Mouse (Mus musculus) stomach, embryonic 14.5 days (tissue): ENCODE measurements around the gene Prr36. TPM values are rescaled to one million over a fixed set of nuclear protein-coding genes. Genes with fewer than 3 reads are reported as not detected.

Source experiments
- ATAC-seq: fragments of 200-750 bp; cut with Nextera tagmentation; 2 replicates; pipeline ENCODE4 v1.8.0; 2017; ENCODE audit warnings: low read depth, moderate TSS enrichment; ENCODE audit not compliant: insufficient number of reproducible peaks, insufficient read depth, low FRiP score
- H3K27ac ChIP-seq: fragments of 300-500 bp; sonication (generic); 2 replicates; pipeline ENCODE4 v1.5.1; 2014; ENCODE audit warnings: mild to moderate bottlenecking, low read length, moderate library complexity, mixed read lengths
- H3K27me3 ChIP-seq: fragments of 300-500 bp; sonication (generic); 2 replicates; pipeline ENCODE4 v1.6.1; 2014; ENCODE audit warnings: low read length, control low read depth, mixed read lengths; ENCODE audit not compliant: control insufficient read depth, insufficient read depth
- H3K36me3 ChIP-seq: fragments of 300-500 bp; sonication (generic); 2 replicates; pipeline ENCODE4 v1.6.1; 2014; ENCODE audit warnings: mild to moderate bottlenecking, control low read depth, low read length, moderate library complexity, mixed read lengths; ENCODE audit not compliant: control insufficient read depth, insufficient read depth
- H3K4me1 ChIP-seq: fragments of 300-500 bp; sonication (generic); 2 replicates; pipeline ENCODE4 v1.6.1; 2014; ENCODE audit warnings: low read length, control low read depth, mixed read lengths; ENCODE audit not compliant: control insufficient read depth, insufficient read depth
- H3K4me2 ChIP-seq: fragments of 300-500 bp; sonication (generic); replicated peaks from 2 replicates; pipeline ENCODE4 v1.6.1; 2014; ENCODE audit warnings: low read depth, low read length, control low read depth
- H3K4me3 ChIP-seq: fragments of 300-500 bp; sonication (generic); 2 replicates; pipeline ENCODE4 v1.5.1; 2014; ENCODE audit warnings: low read depth, low read length, control low read depth
- H3K9ac ChIP-seq: fragments of 300-500 bp; sonication (generic); replicated peaks from 2 replicates; pipeline ENCODE4 v1.6.1; 2014; ENCODE audit warnings: low read depth, mild to moderate bottlenecking, control low read depth, low read length, moderate library complexity, mixed read lengths
- H3K9me3 ChIP-seq: fragments of 300-500 bp; sonication (generic); 2 replicates; pipeline ENCODE4 v1.6.1; 2016; ENCODE audit warnings: low read depth, low read length, control low read depth; ENCODE audit not compliant: control insufficient read depth
- WGBS: fragments of 180-500 bp; shearing (Covaris S2); extraction: QIAGEN DNeasy Blood & Tissue Kit; methylation state at CpG from one replicate; pipeline ENCODE4 v1.1.7; 2014; 5-methylcytosine and 5-hydroxymethylcytosine counted together
- polyA plus RNA-seq: library from polyadenylated mRNA; unstranded; fragments of >200 nt; fragmentation: Nextera tagmentation; extraction: Ambion mirVana; gene quantifications from 2 replicates; pipeline ENCODE4 v1.2.1, GENCODE M21; 2014

The Prr36 gene
- polyA plus RNA-seq, 1 experiment from 2014 or later = 8.9 TPM

- Histone ChIP-seq H3K4me2 (no peak overlapping the region), H3K27ac (no peak overlapping the region), H3K27me3 (no peaks in the 10 kb centered on the region), H3K4me3 (no peak overlapping the region), H3K9me3 (no peaks in the 10 kb centered on the region), H3K9ac (no peak overlapping the region), H3K36me3 (no peaks in the 10 kb centered on the region), H3K4me1 (no peaks in the 10 kb centered on the region)
- ATAC-seq = no peak
- 87% methylated on average over 2 of the region's 2 CpGs for WGBS
These were observed 43.2 kb downstream of the Prr36 start for GRCm38 (mm10) chr8:4174018-4174417.

DNA sequence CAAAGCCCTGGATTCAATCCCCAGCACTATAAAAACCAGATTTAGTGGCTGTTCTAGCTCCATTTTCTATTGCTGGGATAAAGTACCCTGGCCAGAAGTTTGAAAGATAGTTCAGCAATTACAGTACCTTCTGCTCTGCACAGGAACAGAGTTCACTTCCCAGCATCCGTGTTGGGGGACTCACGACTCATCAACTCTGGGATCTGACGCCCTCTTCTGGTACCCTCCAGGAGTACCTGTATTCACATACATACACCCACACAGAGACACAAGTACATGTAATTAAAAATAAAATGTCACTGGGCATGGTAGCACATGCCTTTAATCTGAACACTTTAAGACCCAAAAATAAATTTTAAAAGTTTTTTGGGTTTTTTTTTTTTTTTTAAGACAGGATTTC is 44.8 kb downstream of the Prr36 start:
- ATAC-seq = no peak
- H3K4me1 ChIP-seq = no peaks in the 10 kb centered on the region
- H3K9me3 ChIP-seq = no peaks in the 10 kb centered on the region
- 66% methylated on average over 3 of the region's 3 CpGs for WGBS
- H3K36me3 ChIP-seq = no peaks in the 10 kb centered on the region
- H3K4me2 ChIP-seq = no peak overlapping the region
- no peaks in the 10 kb centered on the region for H3K27me3 ChIP-seq
- no peak overlapping the region for H3K4me3 ChIP-seq
- H3K27ac ChIP-seq = no peak overlapping the region
- no peak overlapping the region for H3K9ac ChIP-seq

- 93% methylated on average over 1 of the region's 1 CpGs for WGBS
- no peak for ATAC-seq
These were observed 49.3 kb downstream of the Prr36 start for GRCm38 (mm10) chr8:4167918-4168317.

DNA sequence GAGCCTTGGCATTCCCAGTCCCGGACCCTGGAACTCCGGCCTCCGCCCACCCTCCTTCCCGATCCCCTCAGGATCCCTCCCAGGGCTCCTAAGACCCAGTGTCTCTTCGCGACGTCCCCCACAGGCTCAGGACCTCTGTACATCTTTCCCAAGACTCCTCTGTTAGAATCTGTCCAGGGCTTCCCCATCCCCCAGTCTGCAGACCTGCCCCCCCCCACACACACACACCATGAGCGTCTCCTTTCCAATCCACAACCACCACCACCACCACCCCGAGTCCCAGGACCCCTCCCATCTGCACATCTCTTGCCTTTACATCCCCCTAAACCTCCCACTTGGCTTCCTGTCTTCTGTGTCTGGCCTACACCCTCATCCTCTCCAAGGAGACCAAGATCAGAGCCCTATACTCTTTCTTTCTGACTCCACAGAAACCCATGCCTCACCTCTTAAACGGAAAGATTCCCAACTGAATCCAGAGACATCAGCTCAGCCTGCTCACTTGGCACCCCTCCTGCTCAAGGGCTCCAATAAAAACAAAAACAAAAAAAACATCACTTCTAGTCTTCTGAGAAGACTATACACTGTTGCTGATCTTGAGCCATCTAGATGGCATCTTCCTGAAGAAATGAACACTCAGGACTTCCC is 50.3 kb downstream of the Prr36 start:
- Histone ChIP-seq H3K4me2 (peak overlapping the region; percentile 62), H3K27ac (no peak overlapping the region), H3K36me3 (no peaks in the 10 kb centered on the region), H3K4me3 (peak overlapping the region; percentile 80), H3K9ac (peak overlapping the region; percentile 74), H3K4me1 (0 out of 2 replicates have a peak, but pooled peaks cover 4% of the 10 kb centered on the region), H3K27me3 (no peaks in the 10 kb centered on the region), H3K9me3 (no peaks in the 10 kb centered on the region)
- WGBS = 10% methylated on average over 10 of the region's 10 CpGs
- no peak for ATAC-seq

More at GRCm38 (mm10) chr8:4167918-4168317, 49.3 kb downstream of the Prr36 start:
- H3K9me3 ChIP-seq = no peaks in the 10 kb centered on the region
- no peak overlapping the region for H3K27ac ChIP-seq
- H3K4me3 ChIP-seq = no peak overlapping the region
- H3K4me2 ChIP-seq = no peak overlapping the region
- 0 out of 2 replicates have a peak, but pooled peaks cover 4% of the 10 kb centered on the region for H3K4me1 ChIP-seq
- H3K36me3 ChIP-seq = no peaks in the 10 kb centered on the region
- H3K9ac ChIP-seq = no peak overlapping the region
- no peaks in the 10 kb centered on the region for H3K27me3 ChIP-seq

DNA sequence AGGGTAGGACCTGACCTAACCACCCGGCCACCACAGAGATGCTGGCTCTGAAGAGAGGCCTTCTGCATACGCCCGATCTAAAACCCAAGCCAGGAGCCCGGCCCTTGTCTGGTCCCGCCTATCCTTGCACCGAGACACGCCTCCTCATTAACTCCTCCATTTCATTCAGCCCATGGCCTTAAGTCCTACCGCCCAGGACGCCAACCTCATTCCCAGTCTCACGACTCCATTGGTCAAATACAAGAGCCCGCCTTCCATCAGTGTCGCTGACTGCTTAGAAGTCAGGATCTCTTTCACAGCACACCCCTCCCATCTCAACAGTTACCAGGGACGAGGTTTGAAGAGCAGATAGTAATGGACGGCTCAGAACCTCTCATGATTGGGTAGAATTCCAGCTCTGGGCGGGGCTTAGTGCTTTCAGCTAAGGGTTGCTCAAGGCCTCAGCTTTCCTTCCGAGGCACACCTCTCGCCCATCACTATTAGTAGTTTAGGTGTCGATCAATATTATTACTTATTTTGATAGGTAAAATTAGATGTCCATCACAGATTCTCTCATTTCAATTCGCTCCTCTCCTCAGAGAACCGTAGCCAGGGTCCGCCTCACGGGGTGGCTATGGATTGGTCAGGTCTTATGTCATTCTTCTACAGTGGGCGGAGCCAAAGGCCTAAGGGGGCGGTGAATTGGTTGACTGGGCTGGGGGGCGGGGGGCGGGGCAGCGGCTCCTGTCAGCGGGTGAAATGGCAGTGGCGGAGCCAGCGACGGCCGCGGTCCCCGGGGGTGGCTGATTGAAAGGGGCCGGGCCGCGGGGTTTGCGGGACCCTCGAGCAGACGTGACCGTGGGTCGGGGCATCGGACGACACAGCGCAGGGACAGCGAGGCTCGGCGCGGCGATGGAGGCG is 51.2 kb downstream of the Prr36 start, which contains the start of gene Evi5l:
Gene Evi5l (plus strand): TSS at position 716 of the 900 bp plus-strand sequence.
- ATAC-seq = peak; percentile 98
- H3K36me3 ChIP-seq = no peaks in the 10 kb centered on the region
- WGBS = under 1% methylated on average over 51 of the region's 51 CpGs
- peak within 1 kb of the TSS; percentile 80 for H3K4me3 ChIP-seq
- H3K4me2 ChIP-seq = peak within 1 kb of the TSS; percentile 62
- no peaks in the 10 kb centered on the region for H3K9me3 ChIP-seq
- H3K27ac ChIP-seq = no peak within 1 kb of the TSS
- peak within 1 kb of the TSS; percentile 74 for H3K9ac ChIP-seq
- H3K4me1 ChIP-seq = 0 out of 2 replicates have a peak, but pooled peaks cover 4% of the 10 kb centered on the region
- no peaks in the 10 kb centered on the region for H3K27me3 ChIP-seq

DNA sequence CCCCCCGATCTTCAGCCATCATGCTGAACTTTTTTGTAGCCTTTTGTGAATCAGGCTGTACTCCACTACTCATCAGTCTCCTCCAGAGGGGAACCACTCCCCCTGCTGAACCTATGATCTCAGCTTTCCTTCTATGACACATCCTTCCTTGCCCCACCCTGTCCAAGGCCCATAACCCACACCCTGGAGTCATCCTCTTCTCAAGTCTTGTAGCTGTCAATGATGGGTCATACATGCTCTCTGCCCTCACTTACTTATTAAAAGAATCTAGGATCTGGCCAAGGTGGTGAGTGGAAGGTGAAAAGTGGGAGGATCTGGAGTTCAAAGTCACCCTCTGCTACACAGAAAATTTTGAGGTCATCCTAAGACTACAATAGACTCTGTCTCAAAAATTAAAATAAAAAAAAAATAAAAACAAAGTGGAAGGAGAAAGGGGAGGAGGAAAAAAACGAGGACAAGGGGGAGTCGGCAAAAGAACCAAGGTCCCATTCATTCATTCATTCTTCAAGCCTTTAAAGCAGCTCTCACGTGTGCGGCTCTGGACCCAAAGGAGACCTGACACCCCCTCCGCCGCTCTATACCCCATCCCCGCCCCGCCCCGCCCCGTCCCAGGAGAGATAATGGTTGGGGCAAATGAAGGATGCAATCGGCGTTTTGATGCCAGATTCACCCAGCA is 51.9 kb downstream of the Prr36 start:
- WGBS = 8% methylated on average over 13 of the region's 13 CpGs
- H3K4me1 ChIP-seq = 0 out of 2 replicates have a peak, but pooled peaks cover 4% of the 10 kb centered on the region
- no peak for ATAC-seq

DNA sequence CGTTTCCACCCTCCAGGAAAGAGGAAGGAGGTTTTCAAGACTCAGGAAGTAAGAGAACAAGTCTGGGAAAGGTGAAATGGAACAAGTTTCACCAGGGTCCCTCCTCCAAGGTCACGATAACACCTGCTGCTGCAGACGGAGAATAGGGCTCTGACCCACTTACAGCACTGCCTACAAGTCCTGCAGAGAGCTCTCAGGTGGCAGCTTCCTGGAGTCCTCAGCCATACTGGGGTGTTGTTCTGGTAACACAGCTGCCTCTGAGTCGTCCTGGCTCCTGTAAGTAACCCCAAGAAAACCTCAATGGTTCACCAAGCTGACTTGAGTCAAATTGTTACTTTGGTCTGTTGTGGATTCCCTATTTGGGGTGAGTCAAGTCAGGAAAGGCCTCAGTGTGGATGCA is 54.5 kb downstream of the Prr36 start:
- WGBS = 58% methylated on average over 4 of the region's 4 CpGs
- ATAC-seq = no peak

More for the DNA sequence above, 51.9 kb downstream of the Prr36 start:
- peak overlapping the region; percentile 80 for H3K4me3 ChIP-seq
- no peak overlapping the region for H3K27ac ChIP-seq
- no peaks in the 10 kb centered on the region for H3K27me3 ChIP-seq
- no peaks in the 10 kb centered on the region for H3K36me3 ChIP-seq
- peak overlapping the region; percentile 60 for H3K4me2 ChIP-seq
- H3K9me3 ChIP-seq = no peaks in the 10 kb centered on the region
- peak overlapping the region; percentile 15; the same call in 1 of the 2 replicates for H3K9ac ChIP-seq

More for the DNA sequence above, 54.5 kb downstream of the Prr36 start:
- Histone ChIP-seq H3K36me3 (no peaks in the 10 kb centered on the region), H3K27ac (no peak overlapping the region), H3K27me3 (no peaks in the 10 kb centered on the region), H3K4me2 (no peak overlapping the region), H3K9ac (no peak overlapping the region), H3K4me1 (0 out of 2 replicates have a peak, but pooled peaks cover 4% of the 10 kb centered on the region), H3K4me3 (no peak overlapping the region), H3K9me3 (no peaks in the 10 kb centered on the region)
